In the genomic region with DNA sequence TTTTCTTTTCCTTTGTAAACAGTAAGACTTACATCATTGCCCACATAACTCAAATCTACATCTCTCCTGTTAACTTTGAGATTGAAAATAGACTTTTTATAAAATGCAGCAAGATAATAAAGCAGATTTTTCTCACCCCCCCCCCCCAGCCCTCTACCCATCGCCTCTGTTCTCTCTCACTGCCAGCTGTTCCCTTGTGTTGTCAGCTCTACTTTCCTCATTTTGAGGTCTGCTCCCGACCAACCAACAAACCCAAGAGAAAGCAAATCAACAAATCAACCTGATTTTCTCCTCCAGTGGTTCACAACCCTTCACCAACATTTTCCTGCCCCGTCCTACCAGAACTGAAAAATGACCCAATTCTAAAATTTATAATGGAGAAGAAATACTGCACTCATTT, we compare ENCODE assay signal across 9 mouse cellular contexts. TPM values are rescaled to one million over a fixed set of nuclear protein-coding genes. Genes with fewer than 3 reads are reported as not detected.
A peak's percentile ranks its signal among the peaks of the same experiment; 100 is the strongest.
DNase-seq lines count a peak whose midpoint lies in the region; ATAC-seq and TF ChIP-seq lines count a peak whose summit lies in the region.
"Had no signal": no experiment of that assay in that cellular context is flagged by ENCODE, and none has a peak within 500 bp of the region (broad histone marks: within the 10 kb centered on the region; RNA-seq: fewer than 3 reads in every experiment).

No protein-coding gene starts in this region.

- DNase-seq in heart, adult 8-10 months (ENCODE audit: low spot score) = no peak
- peak; percentile 13 for DNase-seq in midbrain, embryonic 10.5 days (ENCODE audit: low spot score)
- DNase-seq in natural killer cell, adult 2 months (ENCODE audit: low spot score in 2 of 2) = no peak
- DNase-seq in left cerebral cortex, postnatal 10 days (ENCODE audit: extremely low spot score in 1 of 2, low spot score in 2 of 2) = no peak
- no peak for DNase-seq in frontal cortex, adult 2 months (ENCODE audit: extremely low spot score in 1 of 2, low spot score in 1 of 2)
- DNase-seq: gastrocnemius, postnatal 14 days had no signal

- H3K27ac ChIP-seq in heart, embryonic 12.5 days (ENCODE audit: poor library complexity, severe bottlenecking) = peak overlapping the region; percentile 77
- H3K27ac ChIP-seq in cortical plate, adult 2 months (ENCODE audit: insufficient read depth, low read length) = 0 out of 2 replicates have a peak overlapping the region, but pooled peaks have one; percentile 25
- no peak overlapping the region for H3K27ac ChIP-seq in hindbrain, embryonic 12.5 days
- H3K27ac ChIP-seq in midbrain, embryonic 10.5 days (replicated peaks) = no peak overlapping the region

- WGBS in heart, embryonic 12.5 days = 28% methylated on average over 3 of the region's 3 CpGs
- 9% methylated on average over 3 of the region's 3 CpGs for WGBS in hindbrain, embryonic 12.5 days
- 27% methylated on average over 3 of the region's 3 CpGs for WGBS in midbrain, embryonic 10.5 days

- H3K27me3 ChIP-seq in heart, embryonic 12.5 days (replicated peaks) = no peaks in the 10 kb centered on the region
- H3K27me3 ChIP-seq in hindbrain, embryonic 12.5 days = peaks cover 2% of the 10 kb centered on the region; the same call in 1 of the 2 replicates
- no peaks in the 10 kb centered on the region for H3K27me3 ChIP-seq in midbrain, embryonic 10.5 days (ENCODE audit: low read depth, poor library complexity, severe bottlenecking)

- H3K4me3 ChIP-seq in heart, embryonic 12.5 days = peak overlapping the region; percentile 49
- H3K4me3 ChIP-seq in cortical plate, adult 2 months (ENCODE audit: insufficient read depth, low read length) = peak overlapping the region; percentile 58
- H3K4me3 ChIP-seq in hindbrain, embryonic 12.5 days = peak overlapping the region; percentile 26
- H3K4me3 ChIP-seq in midbrain, embryonic 10.5 days = peak overlapping the region; percentile 45; the same call in 1 of the 2 replicates

- peak overlapping the region; percentile 68 for H3K9ac ChIP-seq in heart, embryonic 12.5 days
- peak overlapping the region; percentile 35 for H3K9ac ChIP-seq in hindbrain, embryonic 12.5 days

- peaks cover 3% of the 10 kb centered on the region; the same call in 1 of the 2 replicates for H3K36me3 ChIP-seq in heart, embryonic 12.5 days
- no peaks in the 10 kb centered on the region for H3K36me3 ChIP-seq in hindbrain, embryonic 12.5 days
- no peaks in the 10 kb centered on the region for H3K36me3 ChIP-seq in midbrain, embryonic 10.5 days

- intact Hi-C loops in left cerebral cortex, postnatal 10 days (cut with DNase I) = loop anchor here (10.0 kb wide), 1 partner anchor 131 kb away; no protein-coding TSS in a partner anchor

- ATAC-seq in heart, embryonic 12.5 days (ENCODE audit: insufficient number of reproducible peaks, low FRiP score) = no peak
- ATAC-seq in hindbrain, embryonic 12.5 days (ENCODE audit: low FRiP score) = 0 out of 2 replicates have a peak, but pooled peaks have one; percentile 27

- H3K4me2 ChIP-seq in heart, embryonic 12.5 days = peak overlapping the region; percentile 58
- H3K4me2 ChIP-seq in hindbrain, embryonic 12.5 days (replicated peaks) = peak overlapping the region; percentile 52

- no peak for TF ChIP-seq CTCF in cortical plate, adult 2 months (IDR thresholded peaks at IDR 0.05; ENCODE audit: extremely low read depth, insufficient read depth, low read length)

- no peak for TF ChIP-seq POLR2A in cortical plate, adult 2 months (IDR thresholded peaks at IDR 0.05; ENCODE audit: extremely low read depth, insufficient read depth, low read length)

- no peaks in the 10 kb centered on the region for H3K9me3 ChIP-seq in heart, embryonic 12.5 days (replicated peaks)
- no peaks in the 10 kb centered on the region for H3K9me3 ChIP-seq in hindbrain, embryonic 12.5 days (replicated peaks)
- no peaks in the 10 kb centered on the region for H3K9me3 ChIP-seq in midbrain, embryonic 10.5 days (replicated peaks)

- peaks cover 28% of the 10 kb centered on the region for H3K4me1 ChIP-seq in heart, embryonic 12.5 days (replicated peaks)
- H3K4me1 ChIP-seq in cortical plate, adult 2 months (ENCODE audit: control insufficient read depth, insufficient read depth, low read length) = peaks cover 2% of the 10 kb centered on the region; the same call in 1 of the 2 replicates
- H3K4me1 ChIP-seq in hindbrain, embryonic 12.5 days = peaks cover 30% of the 10 kb centered on the region
- H3K4me1 ChIP-seq in midbrain, embryonic 10.5 days = peaks cover 31% of the 10 kb centered on the region

RNA-seq across cellular contexts. Expression of a gene that starts 0.9 kb away (rescaled TPM):
- 16.2 and 16.3 TPM in 2 replicates for polyA plus RNA-seq in heart, embryonic 12.5 days (2016; fragmentation: Nextera tagmentation; extraction: Ambion mirVana)
- 10 to 100 TPM; 52.7 to 61.4 (median 57.3) TPM for total RNA-seq in heart, adult 8-10 months (2022)
- polyA plus RNA-seq in cortical plate, adult 2 months (2012; rRNA removed) = 17.4 and 25.4 TPM in 2 replicates
- polyA plus RNA-seq in hindbrain, embryonic 12.5 days (2016; fragmentation: Nextera tagmentation; extraction: Ambion mirVana) = 6.0 and 6.9 TPM in 2 replicates
- polyA plus RNA-seq in midbrain, embryonic 10.5 days (2016; fragmentation: Nextera tagmentation; extraction: Ambion mirVana) = 1.00 and 1.6 TPM in 2 replicates
- total RNA-seq in left cerebral cortex, postnatal 10 days (2021) = 10 to 100 TPM; 16.0 to 21.6 TPM
- 12.9 and 17.4 TPM in 2 replicates for polyA plus RNA-seq in frontal cortex, adult 2 months (2012; rRNA removed)

Comparison
In these comparisons a context has a peak if more than half of its experiments do, and no peak if none do; other contexts are left out.
1. H3K27ac ChIP-seq: peak in heart, embryonic 12.5 days (single experiment) and cortical plate, adult 2 months (single experiment); none in hindbrain, embryonic 12.5 days (single experiment) and midbrain, embryonic 10.5 days (single experiment).
2. Peak in every context shown above with its lines, with median percentiles within 50 percentile points of each other: H3K4me3 ChIP-seq.